Mouse (Mus musculus): ENCODE results near the gene Psmd9.

DNA sequence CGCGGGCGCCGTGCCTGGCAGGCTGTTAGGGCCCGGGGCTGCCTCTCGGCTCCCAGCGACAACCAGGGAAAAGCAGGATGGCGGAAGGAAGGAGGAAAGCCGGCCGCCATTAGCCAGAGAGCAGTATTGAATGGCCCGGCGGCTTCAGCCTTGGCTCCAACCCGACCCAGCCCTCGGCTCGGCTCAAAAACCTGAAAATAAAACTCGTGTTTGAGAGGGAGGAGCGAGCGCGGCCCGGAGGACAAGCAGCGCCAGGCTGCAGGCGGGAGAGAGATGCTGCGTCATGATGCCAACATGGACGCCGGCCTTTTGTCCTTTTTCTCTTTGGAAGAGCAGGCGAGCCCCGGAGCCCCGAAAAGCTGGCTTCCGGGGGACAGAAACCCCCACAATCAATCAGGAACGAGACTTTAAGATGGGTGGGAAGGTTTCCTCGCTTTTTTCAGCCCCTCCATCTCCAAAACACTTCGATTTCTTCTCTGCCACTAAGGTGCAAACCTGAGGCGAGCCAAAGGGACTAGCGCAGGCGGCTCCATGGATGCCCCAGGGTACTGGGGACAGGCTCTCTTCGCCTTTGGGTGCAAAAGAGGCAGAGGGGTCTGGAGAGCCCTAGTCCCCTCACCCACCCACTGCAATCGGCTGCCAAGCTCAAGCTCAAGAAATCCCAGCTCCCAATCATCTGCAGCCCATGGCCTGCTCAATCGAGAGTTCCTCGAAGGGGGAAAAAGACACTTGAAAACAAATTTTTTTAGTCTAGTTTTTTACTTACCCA is 30.1 kb upstream of the Psmd9 start:
- TF ChIP-seq CTCF (IDR thresholded peaks at IDR 0.05; ENCODE audit: low read depth, low read length): no peak
- peak; percentile 86 for TF ChIP-seq POLR2A (IDR thresholded peaks at IDR 0.05; ENCODE audit: extremely low read depth, insufficient read depth, low read length)

All from liver, adult 2 months (tissue).